Mouse (Mus musculus): ENCODE data around the gene Rbpjl.

GRCm38 (mm10) chr2:164452000-164452676, 49.2 kb downstream of the Rbpjl start:
- TF ChIP-seq CTCF (IDR thresholded peaks at IDR 0.05), result no peak
- TF ChIP-seq EP300 (IDR thresholded peaks at IDR 0.05; ENCODE audit: insufficient read depth, low read depth, low read length), result peak; percentile 95
